Mouse (Mus musculus): ENCODE results near the gene Lekr1. TPM values are rescaled to one million over a fixed set of nuclear protein-coding genes. Genes with fewer than 3 reads are reported as not detected.

Lekr1 gene
- polyA plus RNA-seq, 1 experiment from 2014 or later, result 5.5 TPM

- WGBS, result 3% methylated on average over 11 of the region's 11 CpGs
- no peak overlapping the region for H3K27ac ChIP-seq (ENCODE audit: low read depth, low read length)
- peaks cover 7% of the 10 kb centered on the region; the same call in 1 of the 2 replicates for H3K27me3 ChIP-seq (ENCODE audit: control insufficient read depth, insufficient read depth, low read length)
- ATAC-seq (ENCODE audit: low FRiP score), result peak; percentile 88
- H3K4me1 ChIP-seq (ENCODE audit: control insufficient read depth, insufficient read depth, low read length), result peaks cover 33% of the 10 kb centered on the region
- DNase-seq (ENCODE audit: low spot score, missing footprints), result peak; percentile 96
- H3K36me3 ChIP-seq (ENCODE audit: control insufficient read depth, insufficient read depth, low read length), result no peaks in the 10 kb centered on the region
- H3K4me2 ChIP-seq, result peak overlapping the region; percentile 37; the same call in 1 of the 2 replicates
- no peak overlapping the region for H3K4me3 ChIP-seq (ENCODE audit: low read depth, low read length)
- H3K9ac ChIP-seq (ENCODE audit: low read length), result peak overlapping the region; percentile 34; the same call in 1 of the 2 replicates
- H3K9me3 ChIP-seq (ENCODE audit: control insufficient read depth, low read length), result no peaks in the 10 kb centered on the region
Measured at GRCm38 (mm10) chr3:65863297-65863696, 197.3 kb downstream of the Lekr1 start.

GRCm38 (mm10) chr3:65863762-65864377, 197.8 kb downstream of the Lekr1 start:
- DNase-seq (ENCODE audit: low spot score, missing footprints), result peak; percentile 91
- ATAC-seq (ENCODE audit: low FRiP score), result no peak; the same call in 1 of the 2 replicates
- peak overlapping the region; percentile 34; the same call in 1 of the 2 replicates for H3K9ac ChIP-seq (ENCODE audit: low read length)
- H3K4me3 ChIP-seq (ENCODE audit: low read depth, low read length), result no peak overlapping the region
- peaks cover 7% of the 10 kb centered on the region; the same call in 1 of the 2 replicates for H3K27me3 ChIP-seq (ENCODE audit: control insufficient read depth, insufficient read depth, low read length)
- H3K4me1 ChIP-seq (ENCODE audit: control insufficient read depth, insufficient read depth, low read length), result peaks cover 28% of the 10 kb centered on the region
- no peaks in the 10 kb centered on the region for H3K9me3 ChIP-seq (ENCODE audit: control insufficient read depth, low read length)
- peak overlapping the region; percentile 37; the same call in 1 of the 2 replicates for H3K4me2 ChIP-seq
- no peak overlapping the region for H3K27ac ChIP-seq (ENCODE audit: low read depth, low read length)
- no peaks in the 10 kb centered on the region for H3K36me3 ChIP-seq (ENCODE audit: control insufficient read depth, insufficient read depth, low read length)
- WGBS, result 43% methylated on average over 16 of the region's 16 CpGs

GRCm38 (mm10) chr3:65868931-65869330, 202.9 kb downstream of the Lekr1 start:
- ATAC-seq (ENCODE audit: low FRiP score) (no peak), DNase-seq (ENCODE audit: low spot score, missing footprints) (no peak)
- Histone ChIP-seq H3K4me2 (no peak overlapping the region), H3K36me3 (ENCODE audit: control insufficient read depth, insufficient read depth, low read length) (no peaks in the 10 kb centered on the region), H3K9ac (ENCODE audit: low read length) (no peak overlapping the region), H3K9me3 (ENCODE audit: control insufficient read depth, low read length) (no peaks in the 10 kb centered on the region), H3K4me3 (ENCODE audit: low read depth, low read length) (no peak overlapping the region), H3K27ac (ENCODE audit: low read depth, low read length) (no peak overlapping the region), H3K27me3 (ENCODE audit: control insufficient read depth, insufficient read depth, low read length) (peaks cover 4% of the 10 kb centered on the region; the same call in 1 of the 2 replicates), H3K4me1 (ENCODE audit: control insufficient read depth, insufficient read depth, low read length) (peaks cover 14% of the 10 kb centered on the region)
- WGBS, result 92% methylated on average over 8 of the region's 8 CpGs

GRCm38 (mm10) chr3:65869724-65870123, 203.7 kb downstream of the Lekr1 start:
- 78% methylated on average over 6 of the region's 6 CpGs for WGBS
- no peak overlapping the region for H3K27ac ChIP-seq (ENCODE audit: low read depth, low read length)
- ATAC-seq (ENCODE audit: low FRiP score) (no peak), DNase-seq (ENCODE audit: low spot score, missing footprints) (no peak)
- no peak overlapping the region for H3K4me3 ChIP-seq (ENCODE audit: low read depth, low read length)
- H3K9ac ChIP-seq (ENCODE audit: low read length), result no peak overlapping the region
- H3K27me3 ChIP-seq (ENCODE audit: control insufficient read depth, insufficient read depth, low read length), result no peaks in the 10 kb centered on the region; the same call in 1 of the 2 replicates
- peaks cover 14% of the 10 kb centered on the region for H3K4me1 ChIP-seq (ENCODE audit: control insufficient read depth, insufficient read depth, low read length)
- no peaks in the 10 kb centered on the region for H3K9me3 ChIP-seq (ENCODE audit: control insufficient read depth, low read length)
- no peaks in the 10 kb centered on the region for H3K36me3 ChIP-seq (ENCODE audit: control insufficient read depth, insufficient read depth, low read length)
- no peak overlapping the region for H3K4me2 ChIP-seq

- Histone ChIP-seq H3K4me2 (peak overlapping the region; percentile 15; the same call in 1 of the 2 replicates), H3K9me3 (ENCODE audit: control insufficient read depth, low read length) (no peaks in the 10 kb centered on the region), H3K36me3 (ENCODE audit: control insufficient read depth, insufficient read depth, low read length) (no peaks in the 10 kb centered on the region), H3K27ac (ENCODE audit: low read depth, low read length) (peak overlapping the region; percentile 40; the same call in 1 of the 2 replicates), H3K27me3 (ENCODE audit: control insufficient read depth, insufficient read depth, low read length) (no peaks in the 10 kb centered on the region; the same call in 1 of the 2 replicates), H3K4me3 (ENCODE audit: low read depth, low read length) (no peak overlapping the region), H3K4me1 (ENCODE audit: control insufficient read depth, insufficient read depth, low read length) (peaks cover 14% of the 10 kb centered on the region), H3K9ac (ENCODE audit: low read length) (peak overlapping the region; percentile 57)
- DNase-seq (ENCODE audit: low spot score, missing footprints) (peak; percentile 96), ATAC-seq (ENCODE audit: low FRiP score) (peak; percentile 90)
- WGBS, result 3% methylated on average over 12 of the region's 12 CpGs
Measured at GRCm38 (mm10) chr3:65871188-65871603, 205.2 kb downstream of the Lekr1 start.

- ATAC-seq (ENCODE audit: low FRiP score) (peak; percentile 41; the same call in 1 of the 2 replicates), DNase-seq (ENCODE audit: low spot score, missing footprints) (peak; percentile 90)
- no peaks in the 10 kb centered on the region; the same call in 1 of the 2 replicates for H3K27me3 ChIP-seq (ENCODE audit: control insufficient read depth, insufficient read depth, low read length)
- H3K36me3 ChIP-seq (ENCODE audit: control insufficient read depth, insufficient read depth, low read length), result no peaks in the 10 kb centered on the region
- peak overlapping the region; percentile 16; the same call in 1 of the 2 replicates for H3K9ac ChIP-seq (ENCODE audit: low read length)
- H3K27ac ChIP-seq (ENCODE audit: low read depth, low read length), result no peak overlapping the region
- H3K4me2 ChIP-seq, result no peak overlapping the region
- no peak overlapping the region for H3K4me3 ChIP-seq (ENCODE audit: low read depth, low read length)
- 33% methylated on average over 10 of the region's 10 CpGs for WGBS
- H3K4me1 ChIP-seq (ENCODE audit: control insufficient read depth, insufficient read depth, low read length), result peaks cover 14% of the 10 kb centered on the region
- no peaks in the 10 kb centered on the region for H3K9me3 ChIP-seq (ENCODE audit: control insufficient read depth, low read length)
Measured at GRCm38 (mm10) chr3:65871609-65872272, 205.7 kb downstream of the Lekr1 start.

GRCm38 (mm10) chr3:65873093-65873830, 207.2 kb downstream of the Lekr1 start:
- Histone ChIP-seq H3K27ac (ENCODE audit: low read depth, low read length) (no peak overlapping the region), H3K9me3 (ENCODE audit: control insufficient read depth, low read length) (no peaks in the 10 kb centered on the region), H3K4me1 (ENCODE audit: control insufficient read depth, insufficient read depth, low read length) (peaks cover 14% of the 10 kb centered on the region), H3K4me2 (no peak overlapping the region), H3K4me3 (ENCODE audit: low read depth, low read length) (no peak overlapping the region), H3K9ac (ENCODE audit: low read length) (no peak overlapping the region), H3K27me3 (ENCODE audit: control insufficient read depth, insufficient read depth, low read length) (no peaks in the 10 kb centered on the region; the same call in 1 of the 2 replicates), H3K36me3 (ENCODE audit: control insufficient read depth, insufficient read depth, low read length) (no peaks in the 10 kb centered on the region)
- ATAC-seq (ENCODE audit: low FRiP score) (no peak), DNase-seq (ENCODE audit: low spot score, missing footprints) (no peak)
- WGBS, result 88% methylated on average over 13 of the region's 13 CpGs

Data from midbrain, embryonic 11.5 days (tissue).